Mouse (Mus musculus): ENCODE results near the gene Lexm. TPM values are rescaled to one million over a fixed set of nuclear protein-coding genes. Genes with fewer than 3 reads are reported as not detected.

Gene Lexm
- polyA plus RNA-seq, 1 experiment: not detected

GRCm38 (mm10) chr4:106653051-106653450 is 36.0 kb upstream of the Lexm start:
- no peak for DNase-seq
- WGBS: 98% methylated on average over 15 of the region's 15 CpGs
- no peak overlapping the region for H3K4me3 ChIP-seq (ENCODE audit: control insufficient read depth, insufficient read depth, low read length)
- H3K36me3 ChIP-seq (ENCODE audit: control insufficient read depth, insufficient read depth, low read length): peaks cover 4% of the 10 kb centered on the region
- no peaks in the 10 kb centered on the region for H3K27me3 ChIP-seq (ENCODE audit: control insufficient read depth, insufficient read depth, low read length)
- H3K4me1 ChIP-seq (replicated peaks; ENCODE audit: control insufficient read depth, insufficient read depth, low read length): peaks cover 7% of the 10 kb centered on the region
- TF ChIP-seq CTCF (IDR thresholded peaks at IDR 0.05; ENCODE audit: borderline replicate concordance, control insufficient read depth, extremely low read depth, insufficient read depth, low read length, poor library complexity) (no peak), POLR2A (IDR thresholded peaks at IDR 0.05; ENCODE audit: control insufficient read depth, extremely low read depth, insufficient read depth, low read length, poor library complexity) (no peak)
- no peak overlapping the region for H3K27ac ChIP-seq (ENCODE audit: control insufficient read depth, insufficient read depth, low read length)

DNA sequence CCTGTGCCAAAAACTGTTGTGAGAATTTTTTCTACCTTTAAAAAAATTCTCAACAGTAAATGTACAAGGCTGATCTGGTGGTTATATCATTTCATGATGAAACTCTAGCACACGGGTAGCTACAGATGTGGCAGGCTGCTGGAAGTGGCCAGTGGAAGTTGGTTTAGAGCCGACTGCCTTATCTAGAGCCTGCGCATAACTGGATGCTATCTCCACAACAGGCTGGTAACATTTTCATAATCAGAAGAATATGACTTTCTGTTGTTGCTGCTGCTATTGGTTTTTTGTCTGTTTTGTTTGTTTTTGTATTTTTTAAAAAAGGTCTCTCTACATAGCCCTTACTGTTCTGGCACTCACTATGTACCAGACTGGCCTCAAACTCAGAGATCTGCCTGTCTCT is 35.5 kb upstream of the Lexm start:
- Histone ChIP-seq H3K27ac (ENCODE audit: control insufficient read depth, insufficient read depth, low read length) (no peak overlapping the region), H3K4me3 (ENCODE audit: control insufficient read depth, insufficient read depth, low read length) (no peak overlapping the region), H3K4me1 (replicated peaks; ENCODE audit: control insufficient read depth, insufficient read depth, low read length) (peaks cover 7% of the 10 kb centered on the region), H3K36me3 (ENCODE audit: control insufficient read depth, insufficient read depth, low read length) (peaks cover 4% of the 10 kb centered on the region), H3K27me3 (ENCODE audit: control insufficient read depth, insufficient read depth, low read length) (no peaks in the 10 kb centered on the region)
- 94% methylated on average over 3 of the region's 3 CpGs for WGBS
- DNase-seq: no peak
- TF ChIP-seq POLR2A (IDR thresholded peaks at IDR 0.05; ENCODE audit: control insufficient read depth, extremely low read depth, insufficient read depth, low read length, poor library complexity) (no peak), CTCF (IDR thresholded peaks at IDR 0.05; ENCODE audit: borderline replicate concordance, control insufficient read depth, extremely low read depth, insufficient read depth, low read length, poor library complexity) (no peak)

DNA sequence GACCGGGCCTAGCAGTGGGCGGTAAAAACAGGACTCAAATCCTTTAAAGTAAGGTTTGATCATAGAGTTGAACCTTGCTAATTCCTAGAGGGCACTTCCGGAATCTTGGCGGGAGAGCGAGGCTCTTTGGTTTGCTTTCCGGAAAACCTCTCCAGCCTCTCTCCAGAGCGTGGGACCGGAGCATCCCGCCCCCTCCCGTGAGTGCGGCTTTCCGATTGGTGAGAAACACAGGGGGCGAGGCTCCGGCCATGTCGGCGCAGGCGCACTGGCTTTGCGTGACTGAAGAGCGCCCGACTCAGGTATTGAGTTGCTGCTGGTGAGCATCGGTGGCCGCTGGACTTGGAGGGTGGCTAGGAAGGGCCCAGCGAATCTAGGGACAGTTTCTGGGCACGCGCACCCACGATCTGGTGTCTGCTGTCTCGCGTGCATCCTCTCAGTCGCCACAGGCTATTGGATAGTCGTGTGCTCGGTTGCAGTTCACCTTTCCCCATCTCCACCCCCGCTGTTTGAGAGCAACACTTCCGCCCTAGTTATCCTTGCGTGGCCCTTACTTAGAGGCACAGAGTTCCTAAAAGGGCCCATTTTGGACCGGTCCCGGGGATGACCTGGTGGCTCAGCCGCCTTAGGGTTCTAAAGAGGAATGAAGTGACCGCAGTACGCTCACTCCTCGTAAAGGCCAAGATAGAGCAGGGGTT is 33.9 kb upstream of the Lexm start, which contains the start of gene Pars2:
TSS of gene Pars2 (plus strand) at position 237 of the 695 bp plus-strand sequence.
- Histone ChIP-seq H3K27me3 (ENCODE audit: control insufficient read depth, insufficient read depth, low read length) (no peaks in the 10 kb centered on the region), H3K4me1 (replicated peaks; ENCODE audit: control insufficient read depth, insufficient read depth, low read length) (peaks cover 7% of the 10 kb centered on the region), H3K36me3 (ENCODE audit: control insufficient read depth, insufficient read depth, low read length) (peaks cover 4% of the 10 kb centered on the region), H3K27ac (ENCODE audit: control insufficient read depth, insufficient read depth, low read length) (no peak within 1 kb of the TSS; the same call in 1 of the 2 replicates), H3K4me3 (ENCODE audit: control insufficient read depth, insufficient read depth, low read length) (peak within 1 kb of the TSS; percentile 97)
- WGBS: 2% methylated on average over 40 of the region's 40 CpGs
- DNase-seq: peak; percentile 97
- peak; percentile 35; the same call in 1 of the 2 replicates for TF ChIP-seq CTCF (IDR thresholded peaks at IDR 0.05; ENCODE audit: borderline replicate concordance, control insufficient read depth, extremely low read depth, insufficient read depth, low read length, poor library complexity)
- peak; percentile 67 for TF ChIP-seq POLR2A (IDR thresholded peaks at IDR 0.05; ENCODE audit: control insufficient read depth, extremely low read depth, insufficient read depth, low read length, poor library complexity)

DNA sequence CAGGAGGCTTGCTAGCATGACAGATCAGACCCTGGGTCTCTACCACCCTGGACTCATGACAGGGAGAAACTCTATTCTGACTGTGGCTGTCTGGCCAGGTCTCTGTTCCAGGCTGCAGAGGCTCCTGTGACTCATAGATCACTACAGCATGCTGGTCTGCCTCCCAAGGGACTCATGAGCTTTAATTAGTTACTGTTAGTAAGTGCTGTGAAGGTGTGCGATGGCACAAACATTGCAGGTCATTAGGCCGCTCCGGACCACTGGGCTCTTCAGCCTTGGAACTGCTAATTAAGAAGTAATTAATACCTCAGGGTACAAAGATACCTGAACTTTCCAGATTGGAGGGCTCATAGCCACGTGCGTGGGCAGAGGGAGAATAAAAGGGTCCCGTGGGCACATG is 30.1 kb upstream of the Lexm start:
- Histone ChIP-seq H3K4me1 (replicated peaks; ENCODE audit: control insufficient read depth, insufficient read depth, low read length) (peaks cover 7% of the 10 kb centered on the region), H3K27ac (ENCODE audit: control insufficient read depth, insufficient read depth, low read length) (no peak overlapping the region), H3K36me3 (ENCODE audit: control insufficient read depth, insufficient read depth, low read length) (no peaks in the 10 kb centered on the region), H3K27me3 (ENCODE audit: control insufficient read depth, insufficient read depth, low read length) (no peaks in the 10 kb centered on the region), H3K4me3 (ENCODE audit: control insufficient read depth, insufficient read depth, low read length) (no peak overlapping the region)
- WGBS: 95% methylated on average over 6 of the region's 6 CpGs
- DNase-seq: no peak
- TF ChIP-seq CTCF (IDR thresholded peaks at IDR 0.05; ENCODE audit: borderline replicate concordance, control insufficient read depth, extremely low read depth, insufficient read depth, low read length, poor library complexity): no peak
- no peak for TF ChIP-seq POLR2A (IDR thresholded peaks at IDR 0.05; ENCODE audit: control insufficient read depth, extremely low read depth, insufficient read depth, low read length, poor library complexity)

DNA sequence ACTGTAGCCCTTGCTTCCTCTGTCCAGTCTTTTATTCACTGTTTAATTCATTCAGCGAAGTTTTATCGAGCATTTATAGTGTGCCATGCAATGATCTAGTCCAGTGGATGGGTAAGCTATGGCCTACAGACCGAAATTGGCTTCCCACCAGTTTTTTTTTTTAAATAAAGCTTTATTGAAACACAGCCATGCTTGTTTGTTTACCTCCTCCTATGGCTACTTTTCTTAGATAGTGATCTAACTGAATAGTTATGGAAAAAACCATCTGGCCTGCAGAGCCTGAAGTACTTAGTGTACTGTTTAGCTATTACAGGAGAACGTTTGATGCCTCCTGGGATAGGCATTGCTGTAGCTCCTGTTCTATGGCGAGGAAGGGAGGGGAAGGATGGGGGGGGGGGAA is 28.8 kb upstream of the Lexm start:
- H3K4me3 ChIP-seq (ENCODE audit: control insufficient read depth, insufficient read depth, low read length): no peak overlapping the region
- DNase-seq: no peak
- TF ChIP-seq CTCF (IDR thresholded peaks at IDR 0.05; ENCODE audit: borderline replicate concordance, control insufficient read depth, extremely low read depth, insufficient read depth, low read length, poor library complexity): no peak
- TF ChIP-seq POLR2A (IDR thresholded peaks at IDR 0.05; ENCODE audit: control insufficient read depth, extremely low read depth, insufficient read depth, low read length, poor library complexity): no peak
- 91% methylated on average over 5 of the region's 5 CpGs for WGBS
- H3K4me1 ChIP-seq (replicated peaks; ENCODE audit: control insufficient read depth, insufficient read depth, low read length): no peaks in the 10 kb centered on the region
- H3K27me3 ChIP-seq (ENCODE audit: control insufficient read depth, insufficient read depth, low read length): no peaks in the 10 kb centered on the region
- no peak overlapping the region for H3K27ac ChIP-seq (ENCODE audit: control insufficient read depth, insufficient read depth, low read length)
- H3K36me3 ChIP-seq (ENCODE audit: control insufficient read depth, insufficient read depth, low read length): no peaks in the 10 kb centered on the region

DNA sequence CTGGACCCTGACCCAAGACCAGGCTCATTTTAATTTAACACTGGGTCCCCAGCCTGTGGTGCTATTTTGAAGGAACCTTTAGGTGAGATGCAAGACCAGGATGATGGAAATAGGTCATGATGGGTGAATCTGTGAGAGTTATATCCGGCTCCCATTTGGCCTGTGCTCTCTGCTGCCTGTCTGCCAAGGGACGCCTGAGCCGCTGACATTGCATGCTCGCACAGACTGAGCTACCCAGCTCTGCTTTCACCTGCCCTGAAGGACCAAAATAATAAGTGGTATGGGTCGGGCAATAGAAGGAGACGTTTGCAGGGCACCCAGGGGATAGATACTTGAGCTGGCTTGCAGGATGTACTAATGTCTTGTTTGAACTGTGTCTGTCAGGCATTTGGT is 27.2 kb upstream of the Lexm start:
- no peak overlapping the region for H3K4me3 ChIP-seq (ENCODE audit: control insufficient read depth, insufficient read depth, low read length)
- 86% methylated on average over 6 of the region's 6 CpGs for WGBS

More for the DNA sequence above, 27.2 kb upstream of the Lexm start:
- H3K4me1 ChIP-seq (replicated peaks; ENCODE audit: control insufficient read depth, insufficient read depth, low read length): no peaks in the 10 kb centered on the region
- TF ChIP-seq POLR2A (IDR thresholded peaks at IDR 0.05; ENCODE audit: control insufficient read depth, extremely low read depth, insufficient read depth, low read length, poor library complexity) (no peak), CTCF (IDR thresholded peaks at IDR 0.05; ENCODE audit: borderline replicate concordance, control insufficient read depth, extremely low read depth, insufficient read depth, low read length, poor library complexity) (no peak)
- DNase-seq: no peak
- H3K36me3 ChIP-seq (ENCODE audit: control insufficient read depth, insufficient read depth, low read length): no peaks in the 10 kb centered on the region
- H3K27me3 ChIP-seq (ENCODE audit: control insufficient read depth, insufficient read depth, low read length): no peaks in the 10 kb centered on the region
- H3K27ac ChIP-seq (ENCODE audit: control insufficient read depth, insufficient read depth, low read length): no peak overlapping the region
